Mouse (Mus musculus) forebrain, embryonic 13.5 days (tissue): ENCODE data around the gene Rcc2. TPM values are rescaled to one million over a fixed set of nuclear protein-coding genes. Genes with fewer than 3 reads are reported as not detected.

Experiments
- microRNA-seq: library from miRNA; unstranded; fragments of <30 nt; microRNA quantifications from one replicate; pipeline ENCODE4, GENCODE M21; 2016
- polyA plus RNA-seq: library from polyadenylated mRNA; unstranded; fragments of >200 nt; fragmentation: Nextera tagmentation; extraction: Ambion mirVana; gene quantifications from 2 replicates; pipeline ENCODE4 v1.2.1, GENCODE M21; 2015

The Rcc2 gene
- polyA plus RNA-seq, 1 experiment from 2014 or later, result 34.0 TPM

Small RNA genes within 50 kb of the gene (microRNA-seq; reads per million reads assigned to microRNA genes)
- gene Gm23045 (not detected), gene Gm25951 (not detected)

Other genes with a start within 250 kb of the Rcc2 start
- gene Arhgef10l, start 34.5 kb upstream of the Rcc2 start, polyA plus RNA-seq, result 20.2 and 22.0 TPM in 2 replicates
- gene Padi6, start 42.1 kb downstream of the Rcc2 start, polyA plus RNA-seq, result not detected in 2 replicates
- gene Padi4, start 73.7 kb downstream of the Rcc2 start, polyA plus RNA-seq, result 0.26 and 0.30 TPM in 2 replicates
- gene Padi3, start 110.1 kb downstream of the Rcc2 start, polyA plus RNA-seq, result 0.05 TPM in 1 of 2 replicates, not detected in the other
- 0.09 TPM in 1 of 2 replicates, not detected in the other for gene Padi1, start 145.2 kb downstream of the Rcc2 start, polyA plus RNA-seq
- 0.06 and 0.12 TPM in 2 replicates for gene Padi2, start 205.8 kb downstream of the Rcc2 start, polyA plus RNA-seq